Mouse (Mus musculus) olfactory bulb, adult 2 months (tissue): ENCODE results near the gene Kalrn.

Experiments
- CTCF ChIP-seq: fragments of 200-500 bp; IDR thresholded peaks from 2 replicates; pipeline ENCODE4 v1.5.1; 2012; ENCODE audit warnings: low read depth, mild to moderate bottlenecking, low read length, moderate library complexity; ENCODE audit not compliant: insufficient read depth
- POLR2A ChIP-seq: fragments of 200-500 bp; IDR thresholded peaks from 2 replicates; pipeline ENCODE4 v1.6.1; 2012; ENCODE audit warnings: mild to moderate bottlenecking, low read depth, low read length, moderate library complexity; ENCODE audit not compliant: insufficient read depth

DNA sequence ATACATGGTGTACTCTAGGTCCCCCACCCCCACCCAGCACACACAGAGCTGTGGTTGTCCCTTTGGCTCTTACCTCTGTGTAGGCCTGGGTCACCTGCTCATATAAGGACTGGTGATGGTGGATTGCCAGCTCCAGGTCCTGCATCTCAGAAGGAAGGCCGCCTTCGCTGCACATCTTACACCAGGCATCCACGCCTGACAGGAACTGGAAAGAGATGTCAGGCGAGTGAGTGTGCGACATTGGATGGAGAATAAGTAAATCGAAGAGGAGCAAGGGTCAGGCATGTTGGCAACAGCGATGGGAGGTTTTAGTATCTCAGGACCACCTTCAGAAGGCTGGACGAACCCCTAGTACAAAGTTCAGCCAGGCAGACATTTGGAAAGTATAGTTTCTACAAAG is 263.0 kb downstream of the Kalrn start:
- TF ChIP-seq CTCF, result no peak
- TF ChIP-seq POLR2A, result no peak
